Mouse (Mus musculus) limb, embryonic 13.5 days (tissue): Measurements from ENCODE around the gene B3gntl1. TPM values are rescaled to one million over a fixed set of nuclear protein-coding genes. Genes with fewer than 3 reads are reported as not detected.

ENCODE experiments used
- ATAC-seq: fragments of 200-750 bp; cut with Nextera tagmentation; 2 replicates; pipeline ENCODE4 v1.8.0; 2017; ENCODE audit warnings: low read depth, moderate number of reproducible peaks, moderate TSS enrichment; ENCODE audit not compliant: low FRiP score
- H3K27ac ChIP-seq: fragments of 300-500 bp; sonication (generic); 2 replicates; pipeline ENCODE4 v1.5.1; 2015; ENCODE audit warnings: inconsistent platforms, mild to moderate bottlenecking, moderate library complexity
- H3K27me3 ChIP-seq: fragments of 300-500 bp; sonication (generic); 2 replicates; pipeline ENCODE4 v1.6.1; 2015; ENCODE audit warnings: mild to moderate bottlenecking, inconsistent platforms
- H3K36me3 ChIP-seq: fragments of 300-500 bp; sonication (generic); 2 replicates; pipeline ENCODE4 v1.6.1; 2015; ENCODE audit warnings: inconsistent platforms, mild to moderate bottlenecking, moderate library complexity
- H3K4me1 ChIP-seq: fragments of 300-500 bp; sonication (generic); 2 replicates; pipeline ENCODE4 v1.6.1; 2015; ENCODE audit warnings: inconsistent platforms
- H3K4me2 ChIP-seq: fragments of 300-500 bp; sonication (generic); replicated peaks from 2 replicates; pipeline ENCODE4 v1.6.1; 2015; ENCODE audit warnings: inconsistent platforms, mild to moderate bottlenecking, moderate library complexity
- H3K4me3 ChIP-seq: fragments of 300-500 bp; sonication (generic); 2 replicates; pipeline ENCODE4 v1.5.1; 2015; ENCODE audit warnings: moderate library complexity, mild to moderate bottlenecking, inconsistent platforms
- H3K9ac ChIP-seq: fragments of 300-500 bp; sonication (generic); 2 replicates; pipeline ENCODE4 v1.6.1; 2015; ENCODE audit warnings: mild to moderate bottlenecking, inconsistent platforms
- H3K9me3 ChIP-seq: fragments of 300-500 bp; sonication (generic); 2 replicates; pipeline ENCODE4 v1.6.1; 2016; ENCODE audit warnings: inconsistent platforms
- WGBS: fragments of 180-500 bp; shearing (Covaris S2); methylation state at CpG from one replicate; pipeline ENCODE4 v1.1.7; 2015; 5-methylcytosine and 5-hydroxymethylcytosine counted together
- polyA plus RNA-seq: library from polyadenylated mRNA; unstranded; fragments of >200 nt; fragmentation: Nextera tagmentation; extraction: Ambion mirVana; gene quantifications from 2 replicates; pipeline ENCODE4 v1.2.1, GENCODE M21; 2015

Gene B3gntl1
- polyA plus RNA-seq = 8.8 and 10.3 TPM in 2 replicates

- Histone ChIP-seq H3K36me3 (peaks cover 10% of the 10 kb centered on the region), H3K9ac (peak within 1 kb of the TSS; percentile 87), H3K4me3 (peak within 1 kb of the TSS; percentile 62), H3K9me3 (0 out of 2 replicates have a peak, but pooled peaks cover 6% of the 10 kb centered on the region), H3K27ac (peak within 1 kb of the TSS; percentile 90), H3K4me2 (peak within 1 kb of the TSS; percentile 79), H3K4me1 (0 out of 2 replicates have a peak, but pooled peaks cover 15% of the 10 kb centered on the region), H3K27me3 (no peaks in the 10 kb centered on the region)
- ATAC-seq = peak; percentile 100
- WGBS = under 1% methylated on average over 46 of the region's 46 CpGs
Observed at GRCm38 (mm10) chr11:121672990-121673572, at the start of gene B3gntl1. B3gntl1 (minus strand) TSS chr11:121673153.

- Histone ChIP-seq H3K36me3 (no peaks in the 10 kb centered on the region), H3K27ac (no peak overlapping the region), H3K27me3 (no peaks in the 10 kb centered on the region), H3K4me3 (no peak overlapping the region), H3K4me1 (no peaks in the 10 kb centered on the region), H3K4me2 (no peak overlapping the region), H3K9me3 (no peaks in the 10 kb centered on the region), H3K9ac (no peak overlapping the region)
- 82% methylated on average over 2 of the region's 2 CpGs for WGBS
- ATAC-seq = no peak
Observed at GRCm38 (mm10) chr11:121722434-121722833, 49.5 kb upstream of the B3gntl1 start.

GRCm38 (mm10) chr11:121720752-121721151 lies 47.8 kb upstream of the B3gntl1 start:
- H3K9me3 ChIP-seq = no peaks in the 10 kb centered on the region
- H3K9ac ChIP-seq = no peak overlapping the region
- WGBS = 80% methylated on average over 3 of the region's 3 CpGs
- H3K36me3 ChIP-seq = peaks cover 12% of the 10 kb centered on the region
- no peak overlapping the region for H3K4me3 ChIP-seq
- no peak overlapping the region for H3K27ac ChIP-seq
- no peaks in the 10 kb centered on the region for H3K27me3 ChIP-seq
- H3K4me1 ChIP-seq = no peaks in the 10 kb centered on the region
- no peak overlapping the region for H3K4me2 ChIP-seq
- no peak for ATAC-seq

- Histone ChIP-seq H3K9ac (no peak overlapping the region), H3K4me2 (no peak overlapping the region), H3K4me3 (no peak overlapping the region), H3K36me3 (peaks cover 23% of the 10 kb centered on the region), H3K27ac (no peak overlapping the region), H3K9me3 (no peaks in the 10 kb centered on the region), H3K4me1 (no peaks in the 10 kb centered on the region), H3K27me3 (no peaks in the 10 kb centered on the region)
- 61% methylated on average over 6 of the region's 6 CpGs for WGBS
- no peak for ATAC-seq
Observed at GRCm38 (mm10) chr11:121717724-121718123, 44.8 kb upstream of the B3gntl1 start.

GRCm38 (mm10) chr11:121714745-121715485 lies 42.0 kb upstream of the B3gntl1 start:
- Histone ChIP-seq H3K9me3 (no peaks in the 10 kb centered on the region), H3K9ac (no peak overlapping the region), H3K27ac (no peak overlapping the region), H3K4me3 (no peak overlapping the region), H3K27me3 (no peaks in the 10 kb centered on the region), H3K36me3 (peaks cover 26% of the 10 kb centered on the region), H3K4me2 (no peak overlapping the region), H3K4me1 (no peaks in the 10 kb centered on the region)
- 80% methylated on average over 2 of the region's 2 CpGs for WGBS
- no peak for ATAC-seq

GRCm38 (mm10) chr11:121713569-121713968 lies 40.6 kb upstream of the B3gntl1 start:
- H3K4me2 ChIP-seq = no peak overlapping the region
- WGBS = 92% methylated on average over 2 of the region's 2 CpGs
- H3K9me3 ChIP-seq = no peaks in the 10 kb centered on the region
- H3K4me3 ChIP-seq = no peak overlapping the region
- no peak for ATAC-seq
- no peaks in the 10 kb centered on the region for H3K27me3 ChIP-seq
- no peaks in the 10 kb centered on the region for H3K4me1 ChIP-seq
- H3K9ac ChIP-seq = no peak overlapping the region
- H3K27ac ChIP-seq = no peak overlapping the region
- H3K36me3 ChIP-seq = peaks cover 30% of the 10 kb centered on the region

- 91% methylated on average over 6 of the region's 6 CpGs for WGBS
- H3K27me3 ChIP-seq = no peaks in the 10 kb centered on the region
Observed at GRCm38 (mm10) chr11:121712987-121713386, 40.0 kb upstream of the B3gntl1 start.

GRCm38 (mm10) chr11:121710245-121710644 lies 37.3 kb upstream of the B3gntl1 start:
- ATAC-seq = no peak
- H3K4me3 ChIP-seq = no peak overlapping the region

More at GRCm38 (mm10) chr11:121712987-121713386, 40.0 kb upstream of the B3gntl1 start:
- peaks cover under 1% of the 10 kb centered on the region; the same call in 1 of the 2 replicates for H3K4me1 ChIP-seq
- H3K9ac ChIP-seq = no peak overlapping the region
- no peak overlapping the region for H3K4me3 ChIP-seq
- ATAC-seq = no peak
- no peak overlapping the region for H3K27ac ChIP-seq
- no peaks in the 10 kb centered on the region for H3K9me3 ChIP-seq
- H3K36me3 ChIP-seq = peaks cover 34% of the 10 kb centered on the region
- H3K4me2 ChIP-seq = no peak overlapping the region

GRCm38 (mm10) chr11:121709278-121709677 lies 36.3 kb upstream of the B3gntl1 start:
- Histone ChIP-seq H3K27ac (no peak overlapping the region), H3K4me1 (peaks cover 35% of the 10 kb centered on the region), H3K27me3 (peaks cover 11% of the 10 kb centered on the region), H3K9me3 (no peaks in the 10 kb centered on the region), H3K9ac (no peak overlapping the region), H3K4me2 (no peak overlapping the region), H3K4me3 (no peak overlapping the region), H3K36me3 (peaks cover 11% of the 10 kb centered on the region)
- no peak for ATAC-seq
- WGBS = 61% methylated on average over 4 of the region's 4 CpGs

More at GRCm38 (mm10) chr11:121710245-121710644, 37.3 kb upstream of the B3gntl1 start:
- Histone ChIP-seq H3K36me3 (peaks cover 16% of the 10 kb centered on the region), H3K4me2 (no peak overlapping the region), H3K27ac (no peak overlapping the region), H3K27me3 (0 out of 2 replicates have a peak, but pooled peaks cover 3% of the 10 kb centered on the region), H3K9ac (no peak overlapping the region), H3K9me3 (no peaks in the 10 kb centered on the region), H3K4me1 (peaks cover 27% of the 10 kb centered on the region)
- 92% methylated on average over 5 of the region's 5 CpGs for WGBS

GRCm38 (mm10) chr11:121706521-121707005 lies 33.6 kb upstream of the B3gntl1 start:
- 7% methylated on average over 7 of the region's 7 CpGs for WGBS
- no peaks in the 10 kb centered on the region for H3K9me3 ChIP-seq
- peak overlapping the region; percentile 23; the same call in 1 of the 2 replicates for H3K4me2 ChIP-seq
- peaks cover 18% of the 10 kb centered on the region for H3K27me3 ChIP-seq
- peak overlapping the region; percentile 48; the same call in 1 of the 2 replicates for H3K27ac ChIP-seq
- H3K4me1 ChIP-seq = peaks cover 55% of the 10 kb centered on the region
- no peak overlapping the region for H3K4me3 ChIP-seq
- no peak overlapping the region for H3K9ac ChIP-seq
- H3K36me3 ChIP-seq = peaks cover 11% of the 10 kb centered on the region
- peak; percentile 49; the same call in 1 of the 2 replicates for ATAC-seq

- Histone ChIP-seq H3K4me2 (peak overlapping the region; percentile 96), H3K4me3 (peak overlapping the region; percentile 73), H3K36me3 (peaks cover 5% of the 10 kb centered on the region), H3K9ac (peak overlapping the region; percentile 78), H3K4me1 (peaks cover 57% of the 10 kb centered on the region), H3K27ac (peak overlapping the region; percentile 12), H3K27me3 (peaks cover 18% of the 10 kb centered on the region), H3K9me3 (no peaks in the 10 kb centered on the region)
- no peak for ATAC-seq
- WGBS = 10% methylated on average over 16 of the region's 16 CpGs
Observed at GRCm38 (mm10) chr11:121703619-121704215, 30.8 kb upstream of the B3gntl1 start.
